Mouse (Mus musculus): Measurements from ENCODE around the gene Fuom.

Fuom gene

DNA sequence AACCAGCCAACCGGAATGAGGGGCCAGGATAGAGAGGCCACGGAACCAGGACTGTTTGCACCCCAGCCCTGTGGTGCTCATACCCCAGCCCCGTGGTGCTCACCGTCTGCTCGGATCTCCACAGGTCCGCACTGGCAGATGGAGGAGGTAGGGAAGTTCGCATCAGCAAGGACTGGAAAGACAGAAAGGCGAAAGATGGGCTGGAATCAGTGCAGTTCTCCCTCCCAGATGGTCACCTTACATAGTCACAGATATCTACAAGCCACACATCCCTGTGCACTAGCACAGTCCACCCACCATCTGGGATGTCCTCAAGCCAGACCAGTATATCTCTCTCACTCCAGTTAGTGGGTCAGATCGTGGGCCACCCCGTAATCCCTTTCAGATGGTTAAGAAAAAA is 743 bp downstream of the Fuom start:
- DNase-seq (ENCODE audit: low spot score in 2 of 2), result no peak

DNA sequence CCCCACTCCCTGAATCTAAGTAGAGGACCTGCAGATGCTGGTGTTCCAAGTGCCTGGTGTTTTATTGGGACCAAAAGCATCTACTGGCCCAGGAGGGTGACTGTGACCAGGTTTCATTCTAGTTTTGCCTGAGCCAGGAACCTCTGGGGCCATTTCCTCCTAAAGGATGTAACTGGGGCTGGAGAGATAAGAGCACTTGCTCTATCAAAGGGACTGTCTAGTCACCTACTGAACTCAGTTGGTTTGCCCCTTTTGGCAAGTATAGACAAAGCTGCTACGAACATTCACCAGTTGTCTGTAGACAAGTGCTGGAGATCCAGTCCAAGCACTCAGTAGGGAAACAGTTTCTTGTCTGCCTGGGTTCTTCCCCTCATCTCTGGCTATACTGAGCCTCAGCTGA is 3.8 kb downstream of the Fuom start:
- no peak for DNase-seq (ENCODE audit: low spot score in 2 of 2)

DNA sequence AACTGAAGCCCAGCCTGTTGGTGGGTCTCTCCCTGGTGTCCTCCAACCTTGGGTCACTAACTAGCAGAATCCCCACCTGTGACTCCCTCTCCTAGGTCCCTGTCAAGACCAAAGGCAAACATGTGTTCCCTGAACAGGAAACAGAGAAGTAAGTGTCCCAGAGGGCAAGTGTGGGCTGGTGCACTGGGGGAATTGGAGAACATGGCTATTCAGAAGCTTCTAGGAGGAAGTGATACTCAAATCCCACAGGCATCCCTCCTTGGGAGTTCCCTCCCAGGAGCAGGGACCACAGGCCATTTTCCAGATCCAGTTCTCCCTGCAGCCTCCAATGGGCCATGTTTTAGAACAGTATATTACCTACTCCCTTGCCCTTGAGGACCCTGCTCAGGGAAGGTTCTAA is 6.2 kb downstream of the Fuom start:
- DNase-seq (ENCODE audit: low spot score in 2 of 2), result no peak

DNA sequence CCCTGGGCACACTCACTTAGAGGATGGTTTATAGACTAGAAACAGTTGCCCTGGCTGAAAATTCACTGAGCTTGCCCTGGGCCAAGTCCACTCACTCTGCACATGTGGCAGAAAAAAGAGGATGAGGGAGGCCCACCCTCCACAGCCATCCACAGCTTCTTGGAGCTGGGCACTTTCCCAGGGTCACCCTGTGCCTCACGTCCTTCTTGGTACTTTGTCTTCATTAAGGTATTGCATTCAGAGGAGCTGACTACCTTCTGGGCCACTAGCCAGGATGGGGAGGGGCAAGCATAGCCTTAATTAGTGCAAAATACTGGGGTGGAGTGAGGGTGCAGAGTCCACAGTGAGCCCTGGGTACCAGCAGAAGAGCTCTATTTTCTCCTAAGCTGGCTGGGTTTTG is 6.7 kb downstream of the Fuom start:
- no peak for DNase-seq (ENCODE audit: low spot score in 2 of 2)

GRCm38 (mm10) chr7:140094954-140095353 is 7.3 kb downstream of the Fuom start:
- no peak for DNase-seq (ENCODE audit: low spot score in 2 of 2)

DNA sequence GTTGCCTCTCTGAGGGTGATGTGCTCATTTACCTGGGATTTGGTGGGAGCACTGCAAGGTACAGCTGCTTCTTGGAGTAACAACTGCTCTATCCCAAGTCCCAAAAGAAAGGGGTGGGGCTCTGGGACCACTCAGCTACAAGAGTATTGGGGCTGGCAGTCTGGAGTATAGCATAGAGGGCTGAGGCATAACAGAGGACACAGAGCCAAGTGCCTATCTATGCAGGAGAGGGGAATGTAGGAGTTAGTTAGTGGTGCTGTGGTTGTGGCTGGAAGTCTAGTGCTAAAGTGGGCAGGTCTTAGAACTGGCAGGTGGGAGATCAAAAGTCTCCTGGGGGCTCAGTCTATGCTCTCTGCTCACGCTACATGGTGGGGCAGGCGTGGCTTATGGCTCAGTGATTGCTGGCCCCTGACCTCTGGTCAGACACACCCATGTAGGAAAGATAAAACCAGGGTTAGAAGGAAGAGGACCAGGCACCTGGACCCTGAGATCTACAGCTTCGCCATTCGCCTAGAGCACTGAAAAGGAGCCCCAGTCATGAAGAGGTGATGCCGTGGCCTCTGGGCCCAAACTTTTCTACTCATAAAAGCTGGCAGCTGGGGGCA is 9.2 kb downstream of the Fuom start, which contains the start of gene Prap1:
Prap1 (plus strand) TSS at position 472 of the 605 bp plus-strand sequence.
- DNase-seq (ENCODE audit: low spot score in 2 of 2), result no peak

DNA sequence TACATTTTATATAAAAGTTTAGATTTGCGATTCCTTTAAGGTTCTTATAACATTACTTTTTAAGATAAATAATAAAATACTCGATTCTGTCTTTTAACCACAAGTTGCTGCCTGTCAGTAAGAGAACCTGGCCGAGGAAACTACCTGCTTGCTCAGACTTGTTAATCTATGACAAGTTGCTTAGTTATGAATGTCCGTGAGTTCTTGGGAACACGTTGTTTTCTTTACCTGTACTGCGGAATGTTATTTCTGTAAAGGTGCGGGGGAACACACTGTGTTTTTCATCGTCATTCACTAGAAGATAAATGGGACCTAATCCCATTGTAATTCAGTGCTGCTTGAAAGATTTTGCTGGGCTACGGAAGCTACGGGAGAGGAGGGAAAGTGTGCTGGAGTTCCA is 11.6 kb downstream of the Fuom start:
- DNase-seq (ENCODE audit: low spot score in 2 of 2), result no peak

DNA sequence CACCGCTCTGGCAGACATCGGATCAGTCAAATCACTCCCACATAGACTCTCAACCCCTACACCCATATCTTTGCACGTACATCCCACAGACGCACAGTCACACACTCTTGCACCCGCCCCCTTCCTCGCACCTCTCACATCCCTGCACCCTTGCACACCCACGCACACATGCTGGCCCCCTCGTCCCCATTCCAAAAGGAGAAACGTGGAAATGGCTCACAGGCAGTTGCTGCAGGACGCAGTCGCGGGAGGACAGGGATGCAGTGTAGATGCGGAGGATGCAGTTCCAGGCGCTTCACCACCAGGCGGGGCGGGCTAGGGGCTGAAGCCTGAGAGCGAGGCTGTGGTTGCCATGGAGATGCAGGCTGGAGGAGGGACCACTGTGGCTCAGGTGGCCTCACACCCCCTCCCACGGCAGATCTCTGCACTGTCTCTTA is 20.0 kb downstream of the Fuom start, which contains the start of gene Caly:
Caly (minus strand) TSS at position 307 of the 437 bp plus-strand sequence.
- DNase-seq (ENCODE audit: low spot score in 2 of 2), result peak in 1 of 2 experiments; percentile 48

- DNase-seq (ENCODE audit: low spot score in 2 of 2), result no peak
Observed at GRCm38 (mm10) chr7:140081408-140082241, 20.6 kb downstream of the Fuom start.

GRCm38 (mm10) chr7:140080503-140081156 is 21.6 kb downstream of the Fuom start:
- DNase-seq (ENCODE audit: low spot score in 2 of 2), result peak in 1 of 2 experiments; percentile 35

DNA sequence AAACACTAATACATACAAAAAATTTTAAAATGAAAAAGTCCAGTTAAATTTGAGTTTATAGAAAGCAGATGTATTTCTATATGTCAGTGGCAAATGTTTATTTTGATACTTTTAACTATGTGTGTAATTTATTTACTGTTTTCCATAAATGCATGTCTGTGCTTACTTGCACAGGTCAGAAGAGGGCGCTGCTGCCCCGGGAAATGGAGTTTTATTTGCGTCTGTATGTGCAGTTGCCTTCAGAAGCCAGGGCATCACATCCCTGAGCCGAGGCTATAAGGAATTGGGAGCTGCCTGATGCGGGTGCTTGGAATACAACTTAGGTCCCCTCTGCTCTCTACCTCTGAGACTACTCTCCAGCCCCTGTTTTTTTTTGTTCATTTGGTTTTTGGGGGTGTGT is 23.5 kb downstream of the Fuom start:
- peak in 1 of 2 experiments; percentile 55 for DNase-seq (ENCODE audit: low spot score in 2 of 2)

GRCm38 (mm10) chr7:140077698-140078097 is 24.5 kb downstream of the Fuom start:
- no peak for DNase-seq (ENCODE audit: low spot score in 2 of 2)

DNA sequence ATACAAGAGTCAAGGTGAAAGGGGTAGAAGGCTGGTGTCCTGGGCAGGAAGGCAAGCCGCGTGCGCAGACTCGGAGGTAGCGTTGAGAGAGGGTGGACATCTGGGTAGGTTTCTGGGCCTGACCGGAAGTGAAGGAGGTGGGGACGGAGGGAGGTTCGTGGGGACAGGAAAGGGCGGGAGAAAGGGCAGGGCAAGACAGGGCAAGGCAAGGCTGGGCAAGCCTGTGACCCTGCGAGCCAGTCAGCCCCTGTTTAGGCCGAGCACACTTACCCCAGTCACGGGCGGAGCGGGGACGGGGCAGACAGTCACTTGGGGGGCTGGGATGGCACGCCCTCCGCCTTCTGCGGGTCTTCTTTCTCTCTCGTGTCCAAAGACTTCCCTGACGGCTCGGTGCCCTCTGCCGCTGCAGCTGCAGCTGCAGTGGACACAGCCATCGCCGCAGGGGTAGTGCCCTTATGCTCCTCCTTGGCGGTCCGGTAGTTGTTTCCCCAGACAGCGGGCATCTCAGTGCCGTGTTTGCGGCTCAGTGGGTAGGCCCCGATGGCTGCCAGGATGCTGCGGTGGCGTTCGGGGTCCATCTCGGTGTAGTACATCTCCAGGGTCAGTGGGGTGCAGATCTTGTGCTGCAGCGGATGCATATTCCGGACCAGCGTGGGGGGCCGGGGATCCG is 32.1 kb downstream of the Fuom start:
- DNase-seq (ENCODE audit: low spot score in 2 of 2), result no peak

- DNase-seq (ENCODE audit: low spot score in 2 of 2), result no peak
Observed at GRCm38 (mm10) chr7:140067397-140067796, 34.8 kb downstream of the Fuom start.

GRCm38 (mm10) chr7:140063092-140063491 is 39.1 kb downstream of the Fuom start:
- DNase-seq (ENCODE audit: low spot score in 2 of 2), result peak; percentile 49 to 64

GRCm38 (mm10) chr7:140062307-140062706 is 39.9 kb downstream of the Fuom start:
- no peak for DNase-seq (ENCODE audit: low spot score in 2 of 2)

DNA sequence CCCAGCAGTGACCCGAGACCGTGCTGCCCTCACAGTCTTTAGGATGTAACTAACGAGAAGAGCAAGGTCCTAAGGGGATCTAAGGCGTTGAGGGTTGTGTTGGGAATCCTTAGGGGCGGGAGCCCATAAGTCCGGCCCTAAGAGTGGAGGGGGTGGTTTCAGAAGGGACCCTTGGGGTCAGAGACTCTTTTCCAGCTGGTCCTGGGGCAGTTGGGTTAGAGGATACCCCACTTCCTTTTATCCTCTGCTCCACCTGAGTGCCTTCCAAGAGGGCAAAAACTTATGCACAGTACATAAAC is 40.5 kb downstream of the Fuom start:
- DNase-seq (ENCODE audit: low spot score in 2 of 2), result no peak

DNA sequence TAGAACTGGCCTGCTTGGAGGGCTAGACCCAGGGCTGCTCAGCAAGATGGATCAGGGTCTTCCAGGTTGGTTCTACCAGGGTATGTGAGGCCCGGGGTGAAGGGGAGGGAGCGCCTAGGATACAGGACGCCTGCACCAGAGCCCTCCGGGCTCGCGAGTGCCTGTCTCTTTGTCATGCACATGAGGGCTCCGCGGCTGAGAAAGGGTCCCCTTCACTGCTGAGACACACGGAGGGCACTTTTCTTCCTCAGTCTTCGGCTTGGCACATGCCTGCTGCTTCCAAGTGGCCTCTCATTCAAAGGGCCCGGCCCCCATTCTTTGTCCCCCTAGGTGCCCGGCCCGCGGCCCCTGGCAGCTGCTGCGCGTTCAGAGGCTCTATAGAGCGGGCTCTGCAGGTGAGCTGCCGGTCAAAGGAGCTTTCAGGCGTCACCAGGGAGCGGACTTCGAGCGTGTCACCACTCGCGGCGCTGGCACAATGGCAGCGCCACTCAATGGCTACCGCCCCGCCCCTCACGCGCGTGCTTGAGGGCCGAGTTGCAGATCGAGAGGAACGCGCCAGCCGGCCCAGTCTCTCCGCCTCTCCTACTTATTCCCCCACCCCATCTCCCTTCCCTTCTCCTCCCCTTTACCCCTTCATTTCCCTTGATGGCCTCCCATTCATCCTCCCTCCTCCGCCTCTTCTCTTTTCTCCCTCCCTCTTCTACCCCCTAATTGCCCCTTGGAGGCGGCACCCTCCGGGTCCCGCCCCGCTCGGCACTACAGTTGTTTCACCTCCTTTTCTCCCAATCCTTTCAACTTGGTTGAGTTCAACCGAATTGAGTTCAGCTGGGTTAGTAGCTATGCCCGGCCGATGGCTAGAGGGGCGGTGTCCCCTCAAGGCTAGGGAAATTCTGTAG is 41.1 kb downstream of the Fuom start:
- DNase-seq (ENCODE audit: low spot score in 2 of 2), result no peak

GRCm38 (mm10) chr7:140059601-140060000 is 42.6 kb downstream of the Fuom start:
- no peak for DNase-seq (ENCODE audit: low spot score in 2 of 2)

- no peak for DNase-seq (ENCODE audit: low spot score in 2 of 2)
Observed at GRCm38 (mm10) chr7:140058528-140058927, 43.7 kb downstream of the Fuom start.

All from thymus, postnatal 10 days (tissue).